ENCODE assay signal across 8 mouse cellular contexts in the genomic region with DNA sequence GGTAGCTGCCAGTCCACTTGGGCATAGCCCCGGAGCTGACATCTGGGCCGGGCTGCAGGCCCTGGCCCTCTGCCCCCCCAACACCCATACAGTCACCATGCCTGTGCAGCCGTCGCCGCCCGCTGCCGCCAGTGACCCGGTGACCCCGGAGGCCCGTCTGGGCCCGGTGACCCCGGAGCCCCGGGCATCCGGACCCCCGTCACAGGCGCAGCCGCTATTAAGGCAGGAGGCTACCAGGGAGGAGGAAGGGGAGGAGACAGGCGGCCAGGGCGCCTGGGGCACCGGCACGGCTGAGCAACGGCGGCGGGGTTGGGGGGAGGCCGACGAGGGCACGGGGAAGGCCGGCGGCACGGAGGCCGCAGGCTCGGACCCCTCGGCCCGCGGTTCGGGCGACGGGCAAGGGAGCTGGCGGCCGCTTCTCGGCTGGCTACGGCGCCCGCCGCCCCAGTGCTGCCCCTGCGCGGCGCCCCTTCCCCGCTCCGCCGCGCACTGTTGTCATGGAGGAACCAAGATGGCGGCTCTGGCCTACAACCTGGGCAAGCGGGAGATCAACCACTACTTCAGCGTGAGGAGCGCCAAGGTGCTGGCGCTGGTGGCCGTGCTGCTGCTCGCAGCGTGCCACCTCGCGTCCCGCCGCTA. TPM values are rescaled to one million over a fixed set of nuclear protein-coding genes. Genes with fewer than 3 reads are reported as not detected.
DNase-seq lines count a peak whose midpoint lies in the region; ATAC-seq lines count a peak whose summit lies in the region.

TSS of gene Casd1 (plus strand) at position 182 of the 639 bp plus-strand sequence.

- peak within 1 kb of the TSS; percentile 98 for H3K9ac ChIP-seq in hindbrain, embryonic 14.5 days

- peak; percentile 92 for ATAC-seq in hindbrain, embryonic 14.5 days (ENCODE audit: low FRiP score)
- ATAC-seq in megakaryocyte progenitor cell, adult 5-6 weeks (replicated peaks; ENCODE audit: poor library complexity) = peak; percentile 70

- DNase-seq in T-cell, adult 2 months (ENCODE audit: low spot score) = peak; percentile 63
- DNase-seq in cerebellum, postnatal 25 days = peak; percentile 79 to 86
- DNase-seq in frontal cortex, postnatal 36 days (ENCODE audit: low spot score in 2 of 2) = peak; percentile 49 to 53
- peak; percentile 79 for DNase-seq in hindbrain, embryonic 14.5 days (ENCODE audit: low spot score)
- peak; percentile 35 to 79 for DNase-seq in left cerebral cortex, postnatal 10 days (ENCODE audit: extremely low spot score in 1 of 2, low spot score in 2 of 2)
- peak; percentile 54 for DNase-seq in right cerebral cortex, postnatal 14 days
- no peak for DNase-seq in c-Kit-positive CD71-positive TER-119-positive erythroid progenitor cells, embryonic 14.5 days (ENCODE audit: low spot score)

- intact Hi-C loops in left cerebral cortex, postnatal 10 days (cut with DNase I) = no loop called here

- peaks cover 29% of the 10 kb centered on the region for H3K4me1 ChIP-seq in hindbrain, embryonic 14.5 days (replicated peaks; ENCODE audit: control insufficient read depth, insufficient read depth, low read length)

- H3K36me3 ChIP-seq in hindbrain, embryonic 14.5 days (replicated peaks; ENCODE audit: control insufficient read depth, insufficient read depth) = no peaks in the 10 kb centered on the region

- peak within 1 kb of the TSS; percentile 81 for H3K4me3 ChIP-seq in hindbrain, embryonic 14.5 days (replicated peaks; ENCODE audit: low read length)

- H3K4me2 ChIP-seq in hindbrain, embryonic 14.5 days (replicated peaks) = peak within 1 kb of the TSS; percentile 98

- under 1% methylated on average over 40 of the region's 64 CpGs for WGBS in hindbrain, embryonic 14.5 days

- H3K27me3 ChIP-seq in hindbrain, embryonic 14.5 days (ENCODE audit: control insufficient read depth, insufficient read depth, low read length) = no peaks in the 10 kb centered on the region

- H3K9me3 ChIP-seq in hindbrain, embryonic 14.5 days (ENCODE audit: control insufficient read depth, low read length) = no peaks in the 10 kb centered on the region

- H3K27ac ChIP-seq in hindbrain, embryonic 14.5 days = peak within 1 kb of the TSS; percentile 98

RNA-seq across cellular contexts. Expression of gene Casd1, which starts in this region (rescaled TPM):
- 57.9 and 63.7 TPM in 2 replicates for polyA plus RNA-seq in hindbrain, embryonic 14.5 days (2014; fragmentation: Nextera tagmentation; extraction: Ambion mirVana)
- total RNA-seq in left cerebral cortex, postnatal 10 days (2021) = 10 to 100 TPM; 53.0 to 63.8 TPM
- total RNA-seq in megakaryocyte progenitor cell, adult 5-6 weeks (2015) = 33.1 and 42.9 TPM in 2 replicates
- 53.3 and 62.2 TPM in 2 replicates for total RNA-seq in megakaryocyte progenitor cell, adult 5-6 weeks (2017)
